Mouse (Mus musculus): ENCODE measurements at regions not wholly inside any gene's neighbourhood (a gene's known extent, or its start where the extent isn't known, plus 50 kb on each side); places are given as distances from the start of the nearest gene placed in this dataset.

GRCm38 (mm10) chr5:133676791-133677450 lies 422.6 kb upstream of the Castor2 start:
- no peak for ATAC-seq (ENCODE audit: extremely low read depth, insufficient number of reproducible peaks, low FRiP score, low TSS enrichment)
- Histone ChIP-seq H3K4me2 (no peak overlapping the region), H3K9me3 (no peaks in the 10 kb centered on the region), H3K4me1 (peaks cover 3% of the 10 kb centered on the region; the same call in 1 of the 2 replicates), H3K36me3 (no peaks in the 10 kb centered on the region), H3K27me3 (replicated peaks) (no peaks in the 10 kb centered on the region), H3K9ac (no peak overlapping the region), H3K4me3 (no peak overlapping the region), H3K27ac (replicated peaks) (no peak overlapping the region)
- 73% methylated on average over 15 of the region's 15 CpGs for WGBS

- Histone ChIP-seq H3K4me1 (peaks cover 12% of the 10 kb centered on the region; the same call in 1 of the 2 replicates), H3K9me3 (no peaks in the 10 kb centered on the region), H3K27me3 (replicated peaks) (peaks cover 4% of the 10 kb centered on the region; the same call in 1 of the 2 replicates), H3K27ac (replicated peaks) (no peak overlapping the region), H3K4me2 (no peak overlapping the region), H3K36me3 (no peaks in the 10 kb centered on the region), H3K9ac (no peak overlapping the region), H3K4me3 (no peak overlapping the region)
- 65% methylated on average over 3 of the region's 3 CpGs for WGBS
- ATAC-seq (ENCODE audit: extremely low read depth, insufficient number of reproducible peaks, low FRiP score, low TSS enrichment): no peak
These were observed 423.9 kb upstream of the Castor2 start for GRCm38 (mm10) chr5:133675636-133676035.

- H3K9ac ChIP-seq: no peak overlapping the region
- no peaks in the 10 kb centered on the region for H3K36me3 ChIP-seq
- H3K4me1 ChIP-seq: peaks cover 9% of the 10 kb centered on the region; the same call in 1 of the 2 replicates
- H3K27me3 ChIP-seq (replicated peaks): peaks cover 43% of the 10 kb centered on the region
- ATAC-seq (ENCODE audit: extremely low read depth, insufficient number of reproducible peaks, low FRiP score, low TSS enrichment): no peak
- 32% methylated on average over 6 of the region's 6 CpGs for WGBS
- no peaks in the 10 kb centered on the region for H3K9me3 ChIP-seq
- H3K4me3 ChIP-seq: no peak overlapping the region
- H3K27ac ChIP-seq (replicated peaks): no peak overlapping the region
- H3K4me2 ChIP-seq: no peak overlapping the region
These were observed 433.0 kb upstream of the Castor2 start for GRCm38 (mm10) chr5:133666473-133666872.

- no peak for ATAC-seq (ENCODE audit: extremely low read depth, insufficient number of reproducible peaks, low FRiP score, low TSS enrichment)
- no peak overlapping the region for H3K4me3 ChIP-seq
These were observed 436.8 kb upstream of the Castor2 start for GRCm38 (mm10) chr5:133662474-133663256.

GRCm38 (mm10) chr5:133660351-133660750 lies 439.2 kb upstream of the Castor2 start:
- H3K36me3 ChIP-seq: no peaks in the 10 kb centered on the region

More at GRCm38 (mm10) chr5:133662474-133663256, 436.8 kb upstream of the Castor2 start:
- no peaks in the 10 kb centered on the region for H3K36me3 ChIP-seq
- no peak overlapping the region for H3K27ac ChIP-seq (replicated peaks)
- H3K9ac ChIP-seq: no peak overlapping the region
- H3K4me1 ChIP-seq: no peaks in the 10 kb centered on the region
- WGBS: 73% methylated on average over 7 of the region's 7 CpGs
- no peaks in the 10 kb centered on the region for H3K9me3 ChIP-seq
- peaks cover 27% of the 10 kb centered on the region for H3K27me3 ChIP-seq (replicated peaks)
- H3K4me2 ChIP-seq: no peak overlapping the region

GRCm38 (mm10) chr5:133656837-133657236 lies 442.7 kb upstream of the Castor2 start:
- no peak overlapping the region for H3K4me2 ChIP-seq
- no peaks in the 10 kb centered on the region for H3K9me3 ChIP-seq
- H3K4me3 ChIP-seq: no peak overlapping the region
- no peaks in the 10 kb centered on the region for H3K36me3 ChIP-seq
- no peaks in the 10 kb centered on the region for H3K4me1 ChIP-seq
- H3K9ac ChIP-seq: no peak overlapping the region
- H3K27ac ChIP-seq (replicated peaks): no peak overlapping the region
- no peak for ATAC-seq (ENCODE audit: extremely low read depth, insufficient number of reproducible peaks, low FRiP score, low TSS enrichment)
- peaks cover 3% of the 10 kb centered on the region for H3K27me3 ChIP-seq (replicated peaks)
- WGBS: 83% methylated on average over 8 of the region's 8 CpGs

More at GRCm38 (mm10) chr5:133660351-133660750, 439.2 kb upstream of the Castor2 start:
- no peak overlapping the region for H3K4me2 ChIP-seq
- H3K4me3 ChIP-seq: no peak overlapping the region
- no peak overlapping the region for H3K27ac ChIP-seq (replicated peaks)
- H3K9ac ChIP-seq: no peak overlapping the region
- H3K27me3 ChIP-seq (replicated peaks): peaks cover 16% of the 10 kb centered on the region
- ATAC-seq (ENCODE audit: extremely low read depth, insufficient number of reproducible peaks, low FRiP score, low TSS enrichment): no peak
- WGBS: 84% methylated on average over 11 of the region's 11 CpGs
- H3K9me3 ChIP-seq: no peaks in the 10 kb centered on the region
- H3K4me1 ChIP-seq: no peaks in the 10 kb centered on the region

- Histone ChIP-seq H3K36me3 (no peaks in the 10 kb centered on the region), H3K27ac (replicated peaks) (no peak overlapping the region), H3K9ac (no peak overlapping the region), H3K4me3 (no peak overlapping the region), H3K4me2 (no peak overlapping the region), H3K4me1 (no peaks in the 10 kb centered on the region), H3K27me3 (replicated peaks) (no peaks in the 10 kb centered on the region; the same call in none of the 2 replicates), H3K9me3 (no peaks in the 10 kb centered on the region; the same call in 1 of the 2 replicates)
- ATAC-seq (ENCODE audit: extremely low read depth, insufficient number of reproducible peaks, low FRiP score, low TSS enrichment): no peak
- WGBS: 56% methylated on average over 1 of the region's 1 CpGs
These were observed 446.1 kb upstream of the Castor2 start for GRCm38 (mm10) chr5:133653431-133653830.

- WGBS: 79% methylated on average over 3 of the region's 3 CpGs
- no peak overlapping the region for H3K27ac ChIP-seq (replicated peaks)
These were observed 449.3 kb upstream of the Castor2 start for GRCm38 (mm10) chr5:133650246-133650645.

GRCm38 (mm10) chr5:133645696-133646195 lies 453.8 kb upstream of the Castor2 start:
- no peak for ATAC-seq (ENCODE audit: extremely low read depth, insufficient number of reproducible peaks, low FRiP score, low TSS enrichment)
- 81% methylated on average over 3 of the region's 3 CpGs for WGBS
- no peaks in the 10 kb centered on the region for H3K4me1 ChIP-seq
- H3K4me2 ChIP-seq: no peak overlapping the region
- no peak overlapping the region for H3K9ac ChIP-seq
- no peaks in the 10 kb centered on the region for H3K27me3 ChIP-seq (replicated peaks)
- H3K9me3 ChIP-seq: peaks cover 7% of the 10 kb centered on the region
- H3K4me3 ChIP-seq: no peak overlapping the region
- H3K36me3 ChIP-seq: no peaks in the 10 kb centered on the region
- no peak overlapping the region for H3K27ac ChIP-seq (replicated peaks)

More at GRCm38 (mm10) chr5:133650246-133650645, 449.3 kb upstream of the Castor2 start:
- H3K27me3 ChIP-seq (replicated peaks): no peaks in the 10 kb centered on the region; the same call in 1 of the 2 replicates
- ATAC-seq (ENCODE audit: extremely low read depth, insufficient number of reproducible peaks, low FRiP score, low TSS enrichment): no peak
- H3K4me3 ChIP-seq: no peak overlapping the region
- no peak overlapping the region for H3K9ac ChIP-seq
- no peaks in the 10 kb centered on the region; the same call in 1 of the 2 replicates for H3K9me3 ChIP-seq
- H3K36me3 ChIP-seq: no peaks in the 10 kb centered on the region
- no peak overlapping the region for H3K4me2 ChIP-seq
- no peaks in the 10 kb centered on the region for H3K4me1 ChIP-seq

GRCm38 (mm10) chr5:133643326-133643725 lies 456.2 kb upstream of the Castor2 start:
- H3K27ac ChIP-seq (replicated peaks): no peak overlapping the region
- H3K9me3 ChIP-seq: peaks cover 7% of the 10 kb centered on the region; the same call in 1 of the 2 replicates
- no peaks in the 10 kb centered on the region for H3K36me3 ChIP-seq
- H3K4me3 ChIP-seq: no peak overlapping the region
- WGBS: 58% methylated on average over 2 of the region's 2 CpGs
- no peaks in the 10 kb centered on the region for H3K4me1 ChIP-seq
- no peak overlapping the region for H3K9ac ChIP-seq
- no peaks in the 10 kb centered on the region for H3K27me3 ChIP-seq (replicated peaks)
- ATAC-seq (ENCODE audit: extremely low read depth, insufficient number of reproducible peaks, low FRiP score, low TSS enrichment): no peak
- H3K4me2 ChIP-seq: no peak overlapping the region

GRCm38 (mm10) chr5:133634481-133634880 lies 465.0 kb upstream of the Castor2 start:
- Histone ChIP-seq H3K9ac (no peak overlapping the region), H3K27ac (replicated peaks) (no peak overlapping the region), H3K9me3 (no peaks in the 10 kb centered on the region), H3K4me1 (no peaks in the 10 kb centered on the region), H3K27me3 (replicated peaks) (no peaks in the 10 kb centered on the region), H3K4me2 (no peak overlapping the region), H3K4me3 (no peak overlapping the region), H3K36me3 (no peaks in the 10 kb centered on the region)
- WGBS: 44% methylated on average over 5 of the region's 5 CpGs
- no peak for ATAC-seq (ENCODE audit: extremely low read depth, insufficient number of reproducible peaks, low FRiP score, low TSS enrichment)

Data from heart, embryonic 13.5 days (tissue).